Mouse (Mus musculus) forebrain, embryonic 11.5 days (tissue): ENCODE results near the gene Neurl1a. TPM values are rescaled to one million over a fixed set of nuclear protein-coding genes. Genes with fewer than 3 reads are reported as not detected.

ENCODE experiments used
- ATAC-seq: fragments of 200-750 bp; cut with Nextera tagmentation; replicated peaks from 2 replicates; pipeline ENCODE4 v1.8.0; 2017; ENCODE audit warnings: moderate TSS enrichment; ENCODE audit not compliant: low FRiP score
- DNase-seq: peaks from one replicate; pipeline ENCODE4 v3.0.0-alpha.2; 2017; ENCODE audit warnings: low spot score
- H3K27ac ChIP-seq: fragments of 300-500 bp; sonication (generic); 2 replicates; pipeline ENCODE4 v1.5.1; 2014; ENCODE audit warnings: low read depth, low read length
- H3K27me3 ChIP-seq: fragments of 300-500 bp; sonication (generic); 2 replicates; pipeline ENCODE4 v1.6.1; 2014; ENCODE audit warnings: mild to moderate bottlenecking, low read length, mixed read lengths; ENCODE audit not compliant: control insufficient read depth, insufficient read depth
- H3K36me3 ChIP-seq: fragments of 300-500 bp; sonication (generic); 2 replicates; pipeline ENCODE4 v1.6.1; 2014; ENCODE audit warnings: mild to moderate bottlenecking, low read length, moderate library complexity, mixed read lengths; ENCODE audit not compliant: control insufficient read depth, insufficient read depth
- H3K4me1 ChIP-seq: fragments of 300-500 bp; sonication (generic); replicated peaks from 2 replicates; pipeline ENCODE4 v1.6.1; 2014; ENCODE audit warnings: low read length, mixed read lengths; ENCODE audit not compliant: control insufficient read depth, insufficient read depth
- H3K4me2 ChIP-seq: fragments of 300-500 bp; sonication (generic); 2 replicates; pipeline ENCODE4 v1.6.1; 2014; ENCODE audit warnings: low read depth, mild to moderate bottlenecking, low read length, moderate library complexity, mixed read lengths; ENCODE audit not compliant: severe bottlenecking
- H3K4me3 ChIP-seq: fragments of 300-500 bp; sonication (generic); 2 replicates; pipeline ENCODE4 v1.5.1; 2014; ENCODE audit warnings: low read depth, low read length
- H3K9ac ChIP-seq: fragments of 300-500 bp; sonication (generic); 2 replicates; pipeline ENCODE4 v1.6.1; 2014; ENCODE audit warnings: low read length
- H3K9me3 ChIP-seq: fragments of 300-500 bp; sonication (generic); 2 replicates; pipeline ENCODE4 v1.6.1; 2016; ENCODE audit warnings: low read length, mixed read lengths; ENCODE audit not compliant: control insufficient read depth
- WGBS: fragments of 180-500 bp; shearing (Covaris S2); extraction: QIAGEN DNeasy Blood & Tissue Kit; methylation state at CpG from one replicate; pipeline ENCODE4 v1.1.7; 2014; 5-methylcytosine and 5-hydroxymethylcytosine counted together
- polyA plus RNA-seq: library from polyadenylated mRNA; unstranded; fragments of >200 nt; fragmentation: Nextera tagmentation; extraction: Ambion mirVana; gene quantifications from 2 replicates; pipeline ENCODE4 v1.2.1, GENCODE M21; 2014

The Neurl1a gene
- polyA plus RNA-seq, result 3.7 and 4.5 TPM in 2 replicates

GRCm38 (mm10) chr19:47178431-47179271 lies at the start of gene Neurl1a:
TSS of gene Neurl1a (plus strand) at chr19:47178820.
- Histone ChIP-seq H3K4me1 (peaks cover 6% of the 10 kb centered on the region; the same call in 1 of the 2 replicates), H3K27ac (no peak within 1 kb of the TSS), H3K4me2 (peak within 1 kb of the TSS; percentile 100), H3K9ac (peak within 1 kb of the TSS; percentile 56), H3K27me3 (peaks cover 33% of the 10 kb centered on the region), H3K9me3 (no peaks in the 10 kb centered on the region; the same call in 1 of the 2 replicates), H3K36me3 (no peaks in the 10 kb centered on the region), H3K4me3 (peak within 1 kb of the TSS; percentile 65)
- ATAC-seq (peak; percentile 69), DNase-seq (peak; percentile 82)
- under 1% methylated on average over 57 of the region's 98 CpGs for WGBS

GRCm38 (mm10) chr19:47128835-47129234 lies 49.8 kb upstream of the Neurl1a start:
- WGBS, result 93% methylated on average over 11 of the region's 11 CpGs
- H3K36me3 ChIP-seq, result peaks cover 10% of the 10 kb centered on the region; the same call in 1 of the 2 replicates
- no peaks in the 10 kb centered on the region for H3K9me3 ChIP-seq
- no peak for DNase-seq
- no peak overlapping the region for H3K9ac ChIP-seq
- H3K4me2 ChIP-seq, result no peak overlapping the region
- no peak overlapping the region for H3K4me3 ChIP-seq
- H3K27ac ChIP-seq, result no peak overlapping the region
- H3K4me1 ChIP-seq, result no peaks in the 10 kb centered on the region
- H3K27me3 ChIP-seq, result no peaks in the 10 kb centered on the region
- ATAC-seq, result no peak

GRCm38 (mm10) chr19:47130551-47131125 lies 48.0 kb upstream of the Neurl1a start:
- peaks cover 10% of the 10 kb centered on the region; the same call in 1 of the 2 replicates for H3K36me3 ChIP-seq

GRCm38 (mm10) chr19:47133161-47133560 lies 45.5 kb upstream of the Neurl1a start:
- Histone ChIP-seq H3K9me3 (no peaks in the 10 kb centered on the region), H3K4me3 (no peak overlapping the region), H3K27me3 (no peaks in the 10 kb centered on the region), H3K4me2 (no peak overlapping the region), H3K36me3 (peaks cover 7% of the 10 kb centered on the region; the same call in 1 of the 2 replicates), H3K4me1 (peaks cover 2% of the 10 kb centered on the region; the same call in 1 of the 2 replicates), H3K9ac (no peak overlapping the region), H3K27ac (no peak overlapping the region)
- 89% methylated on average over 7 of the region's 7 CpGs for WGBS
- DNase-seq (no peak), ATAC-seq (no peak)

More at GRCm38 (mm10) chr19:47130551-47131125, 48.0 kb upstream of the Neurl1a start:
- Histone ChIP-seq H3K9me3 (no peaks in the 10 kb centered on the region), H3K4me2 (no peak overlapping the region), H3K27ac (no peak overlapping the region), H3K9ac (no peak overlapping the region), H3K4me1 (no peaks in the 10 kb centered on the region), H3K4me3 (no peak overlapping the region), H3K27me3 (no peaks in the 10 kb centered on the region)
- 97% methylated on average over 15 of the region's 15 CpGs for WGBS
- DNase-seq (no peak), ATAC-seq (no peak)

GRCm38 (mm10) chr19:47135568-47135967 lies 43.1 kb upstream of the Neurl1a start:
- no peak for ATAC-seq
- 92% methylated on average over 17 of the region's 17 CpGs for WGBS

GRCm38 (mm10) chr19:47136170-47136569 lies 42.5 kb upstream of the Neurl1a start:
- Histone ChIP-seq H3K4me3 (no peak overlapping the region), H3K4me2 (no peak overlapping the region), H3K9ac (no peak overlapping the region), H3K36me3 (no peaks in the 10 kb centered on the region), H3K27ac (no peak overlapping the region), H3K9me3 (no peaks in the 10 kb centered on the region), H3K4me1 (peaks cover 2% of the 10 kb centered on the region; the same call in 1 of the 2 replicates), H3K27me3 (no peaks in the 10 kb centered on the region)
- WGBS, result 84% methylated on average over 5 of the region's 5 CpGs
- no peak for ATAC-seq
- DNase-seq, result no peak

More at GRCm38 (mm10) chr19:47135568-47135967, 43.1 kb upstream of the Neurl1a start:
- H3K9ac ChIP-seq, result no peak overlapping the region
- peaks cover 2% of the 10 kb centered on the region; the same call in 1 of the 2 replicates for H3K4me1 ChIP-seq
- no peaks in the 10 kb centered on the region for H3K9me3 ChIP-seq
- H3K27ac ChIP-seq, result no peak overlapping the region
- H3K27me3 ChIP-seq, result no peaks in the 10 kb centered on the region
- DNase-seq, result no peak
- no peak overlapping the region for H3K4me3 ChIP-seq
- H3K36me3 ChIP-seq, result no peaks in the 10 kb centered on the region; the same call in 1 of the 2 replicates
- H3K4me2 ChIP-seq, result no peak overlapping the region

GRCm38 (mm10) chr19:47137051-47137581 lies 41.5 kb upstream of the Neurl1a start:
- no peaks in the 10 kb centered on the region for H3K36me3 ChIP-seq
- WGBS, result 62% methylated on average over 6 of the region's 6 CpGs
- ATAC-seq, result no peak
- H3K4me2 ChIP-seq, result peak overlapping the region; percentile 41; the same call in 1 of the 2 replicates
- no peak for DNase-seq
- no peak overlapping the region for H3K27ac ChIP-seq
- H3K9ac ChIP-seq, result no peak overlapping the region
- H3K4me3 ChIP-seq, result no peak overlapping the region
- H3K4me1 ChIP-seq, result peaks cover 2% of the 10 kb centered on the region; the same call in 1 of the 2 replicates
- no peaks in the 10 kb centered on the region for H3K27me3 ChIP-seq
- H3K9me3 ChIP-seq, result no peaks in the 10 kb centered on the region

GRCm38 (mm10) chr19:47137771-47138421 lies 40.7 kb upstream of the Neurl1a start, which contains the start of gene Calhm2:
TSS of gene Calhm2 (minus strand) at chr19:47138294.
- peak; percentile 57 for DNase-seq
- H3K4me1 ChIP-seq, result peaks cover 2% of the 10 kb centered on the region; the same call in 1 of the 2 replicates
- peak within 1 kb of the TSS; percentile 14; the same call in 1 of the 2 replicates for H3K4me3 ChIP-seq
- ATAC-seq, result no peak; the same call in 1 of the 2 replicates
- H3K36me3 ChIP-seq, result no peaks in the 10 kb centered on the region
- no peak within 1 kb of the TSS for H3K27ac ChIP-seq
- 12% methylated on average over 28 of the region's 28 CpGs for whole genome bisulfite sequencing
- peak within 1 kb of the TSS; percentile 41 for H3K4me2 ChIP-seq
- H3K9me3 ChIP-seq, result no peaks in the 10 kb centered on the region
- no peaks in the 10 kb centered on the region for H3K27me3 ChIP-seq
- H3K9ac ChIP-seq, result peak within 1 kb of the TSS; percentile 62
